Comparison of ENCODE assay signal across 31 mouse cellular contexts in the genomic region with DNA sequence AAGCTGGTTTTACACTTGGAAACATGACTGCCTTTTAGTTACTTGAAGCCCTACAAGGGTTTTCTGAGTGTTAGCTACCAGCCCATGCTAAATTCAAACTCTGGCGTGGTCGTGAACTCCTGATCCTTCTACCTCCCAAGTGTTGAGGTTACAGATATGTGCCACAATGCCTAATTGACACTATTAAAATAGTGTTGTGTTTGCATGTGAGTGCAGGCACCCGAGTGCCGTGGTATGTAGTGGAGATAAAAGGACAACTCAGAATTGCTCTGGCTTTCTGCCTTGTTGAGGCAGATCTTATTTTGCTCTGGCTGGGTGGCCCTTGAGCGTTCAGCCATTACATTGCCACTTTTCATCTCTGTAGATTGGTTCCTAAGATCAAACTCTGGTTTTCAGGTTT. TPM values are rescaled to one million over a fixed set of nuclear protein-coding genes. Genes with fewer than 3 reads are reported as not detected.
DNase-seq lines count a peak whose midpoint lies in the region; ATAC-seq lines count a peak whose summit lies in the region.
"Had no signal": no experiment of that assay in that cellular context is flagged by ENCODE, and none has a peak within 500 bp of the region (broad histone marks: within the 10 kb centered on the region; RNA-seq: fewer than 3 reads in every experiment).

No protein-coding gene starts in this region.

- peak; percentile 68 for DNase-seq in heart, embryonic 10.5 days (ENCODE audit: low spot score)
- DNase-seq in heart, adult 9 months (ENCODE audit: low spot score in 2 of 2), result no peak
- DNase-seq in heart, postnatal 36 days, result no peak
- peak; percentile 17 for DNase-seq in testis, postnatal 10 days (ENCODE audit: low spot score)
- DNase-seq in testis, postnatal 14 days (ENCODE audit: low spot score), result no peak
- no peak for DNase-seq in ovary, postnatal 36 days (ENCODE audit: low spot score)
- DNase-seq: adrenal gland, adult 2 months; adrenal gland, postnatal 14 days; B cell, adult 2 months; cerebellum, adult 11 months; cerebellum, adult 2 months; cerebellum, adult 9-11 months; cerebellum, postnatal 25 days; forebrain, postnatal 0 days; gastrocnemius, adult 2 months; gastrocnemius, postnatal 14 days; heart, adult 18-20 months; heart, postnatal 14 days; kidney, adult 18-20 months had no signal

- H3K9me3 ChIP-seq in heart, embryonic 10.5 days, result no peaks in the 10 kb centered on the region
- H3K9me3 ChIP-seq in heart, embryonic 15.5 days (replicated peaks), result no peaks in the 10 kb centered on the region
- H3K9me3 ChIP-seq: embryonic facial prominence, embryonic 12.5 days; embryonic facial prominence, embryonic 15.5 days; G1E had no signal

- intact Hi-C loops in heart, postnatal 36 days (cut with DNase I), result no loop called here

- H3K27ac ChIP-seq in heart, embryonic 10.5 days, result no peak overlapping the region
- H3K27ac ChIP-seq in heart, embryonic 15.5 days, result peak overlapping the region; percentile 55
- H3K27ac ChIP-seq: embryonic facial prominence, embryonic 12.5 days; embryonic facial prominence, embryonic 15.5 days; gastrocnemius, adult 2 months; hindbrain, embryonic 14.5 days; hindbrain, postnatal 0 days had no signal

- peaks cover 48% of the 10 kb centered on the region for H3K36me3 ChIP-seq in heart, embryonic 10.5 days
- H3K36me3 ChIP-seq in heart, embryonic 15.5 days, result peaks cover 22% of the 10 kb centered on the region

- peaks cover 15% of the 10 kb centered on the region; the same call in 1 of the 2 replicates for H3K4me1 ChIP-seq in heart, embryonic 10.5 days
- H3K4me1 ChIP-seq in heart, embryonic 15.5 days (replicated peaks), result peaks cover 21% of the 10 kb centered on the region
- H3K4me1 ChIP-seq: embryonic facial prominence, embryonic 12.5 days; embryonic facial prominence, embryonic 15.5 days had no signal

- WGBS in heart, embryonic 10.5 days, result 85% methylated on average over 5 of the region's 5 CpGs
- WGBS in heart, embryonic 15.5 days, result 58% methylated on average over 5 of the region's 5 CpGs

- ATAC-seq in heart, embryonic 15.5 days (replicated peaks; ENCODE audit: insufficient number of reproducible peaks, insufficient read depth, low FRiP score, low read depth), result no peak
- ATAC-seq: forebrain, embryonic 14.5 days; forebrain, postnatal 0 days; hindbrain, postnatal 0 days; inflammation-experienced regulatory T-cells, adult 6 months; intestine, embryonic 16.5 days had no signal

- H3K4me3 ChIP-seq in heart, embryonic 10.5 days, result no peak overlapping the region
- H3K4me3 ChIP-seq in heart, embryonic 15.5 days, result no peak overlapping the region
- H3K4me3 ChIP-seq: embryonic facial prominence, embryonic 12.5 days; embryonic facial prominence, embryonic 15.5 days; gastrocnemius, adult 2 months had no signal

- no peak overlapping the region for H3K9ac ChIP-seq in heart, embryonic 15.5 days
- H3K9ac ChIP-seq: embryonic facial prominence, embryonic 12.5 days; embryonic facial prominence, embryonic 15.5 days; forebrain, postnatal 0 days; hindbrain, embryonic 14.5 days had no signal

- H3K27me3 ChIP-seq in heart, embryonic 10.5 days (ENCODE audit: insufficient read depth, poor library complexity, severe bottlenecking), result no peaks in the 10 kb centered on the region
- no peaks in the 10 kb centered on the region for H3K27me3 ChIP-seq in heart, embryonic 15.5 days
- H3K27me3 ChIP-seq: CH12.LX; embryonic facial prominence, embryonic 12.5 days; embryonic facial prominence, embryonic 15.5 days had no signal

- no peak overlapping the region for H3K4me2 ChIP-seq in heart, embryonic 15.5 days
- H3K4me2 ChIP-seq: embryonic facial prominence, embryonic 12.5 days; embryonic facial prominence, embryonic 15.5 days; hindbrain, embryonic 14.5 days had no signal

RNA-seq across cellular contexts. Expression of a gene that starts 8.7 kb away (rescaled TPM):
- 2.2 and 4.1 TPM in 2 replicates for polyA plus RNA-seq in heart, embryonic 10.5 days (2016; fragmentation: Nextera tagmentation; extraction: Ambion mirVana)
- 1.7 and 2.3 TPM in 2 replicates for polyA plus RNA-seq in heart, embryonic 15.5 days (2015; fragmentation: Nextera tagmentation; extraction: Ambion mirVana)
- not detected for total RNA-seq in heart, postnatal 36 days (2021)
- total RNA-seq: adrenal gland, adult 2 months; adrenal gland, postnatal 14 days; CH12.LX; common myeloid progenitor, adult 5-6 weeks; forebrain, postnatal 0 days; G1E; gastrocnemius, adult 2 months; gastrocnemius, postnatal 14 days; gastrocnemius, postnatal 4 days; heart, adult 18-20 months; heart, postnatal 14 days; hindbrain, postnatal 0 days had no signal
- polyA plus RNA-seq: adrenal gland, adult 2 months; cerebellum, adult 2 months; G1E had no signal

RNA-seq across cellular contexts. Expression of a gene that starts 28.6 kb away (rescaled TPM):
- polyA plus RNA-seq in heart, embryonic 10.5 days (2016; fragmentation: Nextera tagmentation; extraction: Ambion mirVana), result 660 and 767 TPM in 2 replicates
- 424 and 511 TPM in 2 replicates for polyA plus RNA-seq in heart, embryonic 15.5 days (2015; fragmentation: Nextera tagmentation; extraction: Ambion mirVana)
- total RNA-seq in heart, postnatal 36 days (2021), result 100 to 1,000 TPM; 190 to 198 TPM

Comparison
In these comparisons a context has a peak if more than half of its experiments do, and no peak if none do; other contexts are left out.
1. DNase-seq: peak in heart, embryonic 10.5 days (single experiment) and testis, postnatal 10 days (single experiment); none in heart, adult 9 months (0 of 2), heart, postnatal 36 days (0 of 2), testis, postnatal 14 days (single experiment) and ovary, postnatal 36 days (single experiment).